Mouse (Mus musculus) right cerebral cortex, postnatal 36 days (tissue): ENCODE measurements around the gene Abca1.

Experiments used
- DNase-seq, 2 experiments: peaks; one replicate each; pipeline ENCODE4 v3.0.0; 2022; ENCODE audit warnings: low spot score in 2 of 2, mixed read lengths in 1 of 2

The Abca1 gene

GRCm38 (mm10) chr4:53159767-53160166 is at the start of gene Abca1:
Gene Abca1, minus strand, starts transcription at chr4:53159895.
- peak; percentile 82 to 86 for DNase-seq

GRCm38 (mm10) chr4:53204482-53204881 is 44.8 kb upstream of the Abca1 start:
- DNase-seq: no peak

GRCm38 (mm10) chr4:53203595-53204400 is 44.1 kb upstream of the Abca1 start:
- DNase-seq: no peak

GRCm38 (mm10) chr4:53200276-53200675 is 40.6 kb upstream of the Abca1 start:
- no peak for DNase-seq

GRCm38 (mm10) chr4:53197842-53198241 is 38.1 kb upstream of the Abca1 start:
- no peak for DNase-seq

- peak; percentile 86 to 91 for DNase-seq
Observed at GRCm38 (mm10) chr4:53196058-53196771, 36.5 kb upstream of the Abca1 start.

GRCm38 (mm10) chr4:53187071-53187470 is 27.4 kb upstream of the Abca1 start:
- DNase-seq: no peak

- no peak for DNase-seq
Observed at GRCm38 (mm10) chr4:53186573-53186972, 26.9 kb upstream of the Abca1 start.

GRCm38 (mm10) chr4:53186141-53186540 is 26.4 kb upstream of the Abca1 start:
- no peak for DNase-seq

GRCm38 (mm10) chr4:53181479-53181878 is 21.8 kb upstream of the Abca1 start:
- no peak for DNase-seq

GRCm38 (mm10) chr4:53179308-53179820 is 19.7 kb upstream of the Abca1 start:
- DNase-seq: no peak

- DNase-seq: no peak
Observed at GRCm38 (mm10) chr4:53178489-53178888, 18.8 kb upstream of the Abca1 start.

- DNase-seq: no peak
Observed at GRCm38 (mm10) chr4:53177696-53178095, 18.0 kb upstream of the Abca1 start.

GRCm38 (mm10) chr4:53174906-53175305 is 15.2 kb upstream of the Abca1 start:
- DNase-seq: no peak

- no peak for DNase-seq
Observed at GRCm38 (mm10) chr4:53170403-53170802, 10.7 kb upstream of the Abca1 start.

- DNase-seq: no peak
Observed at GRCm38 (mm10) chr4:53165231-53165630, 5.5 kb upstream of the Abca1 start.

GRCm38 (mm10) chr4:53159176-53159575 is 519 bp downstream of the Abca1 start:
- DNase-seq: no peak

- peak; percentile 46 to 52 for DNase-seq
Observed at GRCm38 (mm10) chr4:53158634-53159033, 1.1 kb downstream of the Abca1 start.

- no peak for DNase-seq
Observed at GRCm38 (mm10) chr4:53155471-53155870, 4.2 kb downstream of the Abca1 start.

- no peak for DNase-seq
Observed at GRCm38 (mm10) chr4:53153711-53154110, 6.0 kb downstream of the Abca1 start.

- no peak for DNase-seq
Observed at GRCm38 (mm10) chr4:53153061-53153460, 6.6 kb downstream of the Abca1 start.

- DNase-seq: no peak
Observed at GRCm38 (mm10) chr4:53152655-53153054, 7.0 kb downstream of the Abca1 start.

- no peak for DNase-seq
Observed at GRCm38 (mm10) chr4:53150516-53150915, 9.2 kb downstream of the Abca1 start.
